Mouse (Mus musculus): ENCODE results near the gene Kmt2a.

DNA sequence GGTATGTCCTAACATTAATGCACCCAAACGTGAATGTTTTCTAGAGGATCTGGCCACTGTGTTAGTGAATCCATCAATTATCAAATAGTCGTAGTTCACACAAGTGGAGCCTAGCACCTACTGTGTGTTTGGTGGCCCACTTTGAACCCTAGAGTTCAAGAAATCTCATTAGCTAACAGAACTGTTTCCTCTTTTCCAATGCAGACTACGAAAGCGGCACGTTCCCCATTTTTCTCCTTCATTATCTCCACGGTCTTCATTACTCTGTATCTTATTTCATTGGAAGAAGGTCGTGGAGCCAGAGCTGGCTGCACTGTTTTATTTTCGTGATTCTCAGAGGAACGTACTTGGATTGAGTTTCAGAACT is 81.2 kb downstream of the Kmt2a start:
- no peak for TF ChIP-seq CTCF (IDR thresholded peaks at IDR 0.05; ENCODE audit: control insufficient read depth, insufficient read depth, insufficient replicate concordance, low read depth, low read length)
- no peak for TF ChIP-seq POLR2A (IDR thresholded peaks at IDR 0.05; ENCODE audit: control insufficient read depth, low read depth, low read length)
